In genomic region chr1:43902855-43903254, GRCm38 (mm10) we compare ENCODE assay signal across 11 mouse cellular contexts. TPM values are rescaled to one million over a fixed set of nuclear protein-coding genes. Genes with fewer than 3 reads are reported as not detected.
DNase-seq lines count a peak whose midpoint lies in the region; ATAC-seq and TF ChIP-seq lines count a peak whose summit lies in the region.
"Had no signal": no experiment of that assay in that cellular context is flagged by ENCODE, and none has a peak within 500 bp of the region (broad histone marks: within the 10 kb centered on the region; RNA-seq: fewer than 3 reads in every experiment).

No protein-coding gene starts in this region.

- DNase-seq in heart, postnatal 0 days (ENCODE audit: low spot score), result peak; percentile 14
- no peak for DNase-seq in heart, postnatal 36 days
- DNase-seq in midbrain, embryonic 14.5 days, result peak; percentile 30
- no peak for DNase-seq in midbrain, embryonic 10.5 days (ENCODE audit: low spot score)
- peak; percentile 32 for DNase-seq in retina, postnatal 1 day
- no peak for DNase-seq in left cerebral cortex, postnatal 10 days (ENCODE audit: extremely low spot score in 1 of 2, low spot score in 2 of 2)
- DNase-seq in left cerebral cortex, adult 8-10 months (ENCODE audit: low spot score in 2 of 2), result no peak
- DNase-seq: gastrocnemius, postnatal 36 days had no signal

- no peak for TF ChIP-seq EP300 in heart, postnatal 0 days (IDR thresholded peaks at IDR 0.05; ENCODE audit: low read depth)

- H3K4me2 ChIP-seq in heart, postnatal 0 days (ENCODE audit: low read depth, low read length), result no peak overlapping the region
- no peak overlapping the region for H3K4me2 ChIP-seq in midbrain, embryonic 14.5 days (ENCODE audit: low read length)
- H3K4me2 ChIP-seq: neural tube, embryonic 13.5 days had no signal

- no peak overlapping the region for H3K9ac ChIP-seq in heart, postnatal 0 days (replicated peaks; ENCODE audit: low read depth, low read length)
- H3K9ac ChIP-seq in midbrain, embryonic 14.5 days (replicated peaks; ENCODE audit: low read length), result no peak overlapping the region
- H3K9ac ChIP-seq: neural tube, embryonic 13.5 days had no signal

- TF ChIP-seq CTCF in heart, postnatal 0 days (IDR thresholded peaks at IDR 0.05; ENCODE audit: low read depth), result peak; percentile 75

- no peak overlapping the region for H3K27ac ChIP-seq in heart, postnatal 0 days (ENCODE audit: low read depth)
- no peak overlapping the region for H3K27ac ChIP-seq in midbrain, embryonic 14.5 days (replicated peaks; ENCODE audit: low read depth, low read length)
- no peak overlapping the region for H3K27ac ChIP-seq in midbrain, embryonic 10.5 days (replicated peaks)
- H3K27ac ChIP-seq: embryonic facial prominence, embryonic 10.5 days; neural tube, embryonic 13.5 days had no signal

- 63% methylated on average over 4 of the region's 4 CpGs for WGBS in heart, postnatal 0 days
- WGBS in midbrain, embryonic 14.5 days, result 74% methylated on average over 4 of the region's 4 CpGs
- 73% methylated on average over 4 of the region's 4 CpGs for WGBS in midbrain, embryonic 10.5 days

- intact Hi-C loops in heart, postnatal 36 days (cut with DNase I), result loop anchor here (1.0 kb wide), 2 partner anchors 12 to 138 kb away; no protein-coding TSS in a partner anchor
- intact Hi-C loops in left cerebral cortex, postnatal 10 days (cut with DNase I), result no loop called here

- no peaks in the 10 kb centered on the region for H3K27me3 ChIP-seq in heart, postnatal 0 days (ENCODE audit: control insufficient read depth, insufficient read depth, low read length)
- no peaks in the 10 kb centered on the region for H3K27me3 ChIP-seq in midbrain, embryonic 14.5 days (ENCODE audit: control insufficient read depth, insufficient read depth, low read length)
- H3K27me3 ChIP-seq in midbrain, embryonic 10.5 days (ENCODE audit: low read depth, poor library complexity, severe bottlenecking), result no peaks in the 10 kb centered on the region
- H3K27me3 ChIP-seq: neural tube, embryonic 13.5 days had no signal

- H3K36me3 ChIP-seq in heart, postnatal 0 days (replicated peaks; ENCODE audit: control insufficient read depth, insufficient read depth, low read length), result no peaks in the 10 kb centered on the region
- no peaks in the 10 kb centered on the region for H3K36me3 ChIP-seq in midbrain, embryonic 14.5 days (ENCODE audit: control insufficient read depth, insufficient read depth, low read length)
- H3K36me3 ChIP-seq in midbrain, embryonic 10.5 days, result no peaks in the 10 kb centered on the region
- H3K36me3 ChIP-seq: embryonic facial prominence, embryonic 10.5 days; neural tube, embryonic 13.5 days had no signal

- no peak for ATAC-seq in heart, postnatal 0 days (ENCODE audit: insufficient read depth, low read depth)
- ATAC-seq in midbrain, embryonic 14.5 days (ENCODE audit: low FRiP score, low TSS enrichment), result peak; percentile 56; the same call in 1 of the 2 replicates
- ATAC-seq in granulocyte monocyte progenitor cell, adult 5-6 weeks (replicated peaks; ENCODE audit: poor library complexity, severe bottlenecking), result peak; percentile 49; the same call in 1 of the 2 replicates

- H3K4me3 ChIP-seq in heart, postnatal 0 days (ENCODE audit: low read depth, low read length), result no peak overlapping the region
- no peak overlapping the region for H3K4me3 ChIP-seq in midbrain, embryonic 14.5 days (replicated peaks; ENCODE audit: low read depth, low read length)
- no peak overlapping the region for H3K4me3 ChIP-seq in midbrain, embryonic 10.5 days
- H3K4me3 ChIP-seq: embryonic facial prominence, embryonic 10.5 days; neural tube, embryonic 13.5 days had no signal

- H3K9me3 ChIP-seq in heart, postnatal 0 days (replicated peaks; ENCODE audit: control insufficient read depth, low read length), result no peaks in the 10 kb centered on the region
- no peaks in the 10 kb centered on the region for H3K9me3 ChIP-seq in midbrain, embryonic 14.5 days (ENCODE audit: control insufficient read depth, low read length)
- no peaks in the 10 kb centered on the region for H3K9me3 ChIP-seq in midbrain, embryonic 10.5 days (replicated peaks)
- H3K9me3 ChIP-seq: embryonic facial prominence, embryonic 10.5 days; neural tube, embryonic 13.5 days had no signal

- H3K4me1 ChIP-seq in heart, postnatal 0 days (ENCODE audit: control insufficient read depth, insufficient read depth), result no peaks in the 10 kb centered on the region; the same call in 1 of the 2 replicates
- H3K4me1 ChIP-seq in midbrain, embryonic 14.5 days (ENCODE audit: control insufficient read depth, insufficient read depth, low read length), result 0 out of 2 replicates have a peak, but pooled peaks cover 5% of the 10 kb centered on the region
- H3K4me1 ChIP-seq in midbrain, embryonic 10.5 days, result peaks cover 12% of the 10 kb centered on the region

RNA-seq across cellular contexts. Expression of gene Tpp2, which starts 30.6 kb away (rescaled TPM):
- total RNA-seq in heart, postnatal 0 days (2014; rRNA removed; ENCODE audit: low replicate concordance), result 30.2 and 34.6 TPM in 2 replicates
- polyA plus RNA-seq in heart, postnatal 0 days (2015; fragmentation: Nextera tagmentation; extraction: Ambion mirVana), result 28.3 and 30.4 TPM in 2 replicates
- total RNA-seq in heart, postnatal 36 days (2021), result 10 to 100 TPM; 42.1 to 48.1 TPM
- 37.7 and 56.3 TPM in 2 replicates for polyA plus RNA-seq in midbrain, embryonic 14.5 days (2014; fragmentation: Nextera tagmentation; extraction: Ambion mirVana)
- 71.1 and 71.9 TPM in 2 replicates for polyA plus RNA-seq in midbrain, embryonic 10.5 days (2016; fragmentation: Nextera tagmentation; extraction: Ambion mirVana)
- 54.1 and 62.1 TPM in 2 replicates for total RNA-seq in granulocyte monocyte progenitor cell, adult 5-6 weeks (2014; fragmentation: Nextera tagmentation)
- total RNA-seq in granulocyte monocyte progenitor cell, adult 5-6 weeks (2017), result 75.9 and 82.9 TPM in 2 replicates
- total RNA-seq in left cerebral cortex, postnatal 10 days (2021), result 10 to 100 TPM; 62.5 to 62.7 TPM
- total RNA-seq in left cerebral cortex, adult 8-10 months (2022), result 10 to 100 TPM; 45.1 to 49.1 (median 46.9) TPM

Comparison
In these comparisons a context has a peak if more than half of its experiments do, and no peak if none do; other contexts are left out.
1. DNase-seq: peak in heart, postnatal 0 days (single experiment), midbrain, embryonic 14.5 days (single experiment) and retina, postnatal 1 day (single experiment); none in heart, postnatal 36 days (0 of 2), midbrain, embryonic 10.5 days (single experiment), left cerebral cortex, postnatal 10 days (0 of 2) and left cerebral cortex, adult 8-10 months (0 of 2).